Mouse (Mus musculus): ENCODE data around the gene Meaf6. TPM values are rescaled to one million over a fixed set of nuclear protein-coding genes. Genes with fewer than 3 reads are reported as not detected.

The Meaf6 gene
- total RNA-seq, 2 experiments from 2014 or later = 8.3 to 13.0 TPM

DNA sequence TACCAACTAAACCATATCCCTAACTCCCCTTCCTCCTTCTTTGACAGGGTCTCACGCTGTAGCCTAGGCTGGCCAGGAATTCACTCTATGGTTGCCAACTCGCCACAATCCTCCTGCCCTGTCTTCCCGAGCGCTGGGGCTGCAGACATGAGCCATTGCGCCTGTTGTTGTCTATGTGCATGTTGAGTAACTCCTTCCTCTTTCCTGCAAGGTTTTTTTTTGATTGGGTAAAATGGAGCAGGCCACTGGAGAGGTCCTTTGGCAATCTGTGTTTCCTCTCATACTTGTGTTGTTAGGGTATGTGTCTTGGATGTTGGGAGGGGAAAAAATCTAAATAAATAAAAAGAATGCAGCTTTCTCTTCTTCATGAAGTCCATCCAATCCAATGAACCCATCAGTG, 59.3 kb downstream of the Meaf6 start:
- no peak for DNase-seq

DNA sequence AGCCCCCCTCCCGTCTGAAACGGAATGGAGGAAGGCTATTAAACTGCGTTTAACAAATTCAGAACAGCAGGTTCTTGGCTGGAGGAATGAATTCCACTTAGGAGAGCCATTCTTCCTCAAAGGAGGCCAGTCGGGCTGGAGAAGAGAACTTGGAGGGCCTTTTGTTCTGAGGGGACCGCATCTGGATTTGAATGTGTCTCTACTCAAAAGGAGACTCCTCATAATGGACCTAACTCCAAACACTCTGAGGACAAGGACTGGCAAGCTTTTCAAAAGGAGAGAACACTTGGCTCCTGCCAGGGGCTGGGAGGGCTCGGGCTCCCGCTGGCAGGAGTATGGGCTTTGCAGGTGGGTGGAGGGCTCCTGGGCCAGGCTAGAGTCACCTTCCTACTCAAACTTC, 59.7 kb downstream of the Meaf6 start:
- no peak for DNase-seq

DNA sequence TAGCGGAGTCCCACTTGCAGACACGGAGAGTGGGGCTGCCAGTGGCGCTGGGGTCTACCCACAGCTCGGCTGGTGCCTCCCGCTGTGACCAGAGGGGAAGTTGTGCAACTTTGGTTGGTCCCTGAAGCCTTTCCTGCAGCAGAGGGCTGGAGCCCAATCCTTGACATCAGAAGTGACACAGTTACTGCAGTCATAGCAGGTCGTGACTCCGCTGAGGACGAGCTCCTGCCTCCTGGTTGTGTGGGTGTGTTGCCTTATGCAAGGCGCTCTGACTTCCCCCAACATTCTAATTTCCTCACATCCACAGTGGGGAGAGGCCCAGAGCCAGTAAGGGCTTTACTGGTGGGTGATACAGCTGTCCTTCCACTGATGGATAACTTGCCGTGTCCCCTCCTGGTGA, 60.3 kb downstream of the Meaf6 start:
- DNase-seq = no peak

DNA sequence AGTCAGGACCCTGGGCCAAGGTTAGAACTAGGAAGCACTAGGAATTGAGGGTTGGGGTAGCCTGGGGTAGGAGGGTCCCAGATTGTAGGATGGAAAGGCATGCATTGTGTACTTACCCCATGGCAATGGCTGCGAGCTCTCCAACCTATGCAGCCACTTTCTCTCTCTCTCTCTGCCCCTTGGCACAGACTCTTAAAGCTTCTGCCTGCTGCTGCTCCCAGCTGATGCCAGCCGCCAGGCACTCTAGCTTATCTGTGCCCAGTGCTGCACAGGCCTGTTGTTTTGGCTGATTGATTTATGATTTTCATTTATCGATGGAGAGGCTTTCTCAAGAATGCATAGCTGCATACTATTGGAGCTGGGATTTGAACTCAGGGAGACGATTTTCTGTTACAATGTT, 63.0 kb downstream of the Meaf6 start:
- no peak for DNase-seq

DNA sequence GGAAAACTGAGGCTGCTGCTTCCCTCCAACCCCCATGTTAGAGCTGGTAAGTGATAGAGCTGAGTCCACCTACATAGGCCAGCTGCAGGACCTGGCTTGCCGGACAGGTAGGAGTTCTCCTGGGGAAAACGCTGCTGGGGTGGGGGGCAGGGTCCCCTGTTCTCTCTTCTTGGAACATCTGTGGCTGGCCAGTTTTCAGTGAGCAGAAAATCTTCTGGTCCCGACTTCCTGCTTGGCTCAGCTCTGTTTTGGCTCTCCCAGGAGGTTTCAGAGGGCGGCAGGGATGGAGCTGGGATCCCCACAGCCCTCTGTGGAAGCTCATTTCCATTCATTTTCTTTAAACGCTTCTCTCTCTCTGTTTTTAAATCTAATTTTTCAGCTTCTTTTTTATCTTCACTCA, 64.5 kb downstream of the Meaf6 start:
- no peak for DNase-seq

DNA sequence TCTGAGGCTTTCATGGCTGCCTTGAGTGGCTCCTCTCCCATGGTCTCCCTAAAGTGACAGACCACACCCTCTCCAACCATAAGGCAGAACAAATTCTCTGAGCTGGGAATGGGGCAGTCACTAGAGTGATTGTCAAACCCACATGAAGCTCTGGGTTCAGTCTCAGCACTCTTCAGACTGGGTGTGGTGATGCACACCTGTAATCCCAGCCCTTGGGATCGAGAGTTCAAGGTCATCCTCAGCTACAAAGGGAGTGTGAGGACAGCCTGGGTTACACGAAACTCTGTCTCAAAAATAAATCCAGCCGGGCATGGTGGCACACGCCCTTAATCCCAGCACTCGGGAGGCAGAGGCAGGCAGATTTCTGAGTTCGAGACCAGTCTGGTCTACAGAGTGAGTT, 67.5 kb downstream of the Meaf6 start:
- DNase-seq = no peak

DNA sequence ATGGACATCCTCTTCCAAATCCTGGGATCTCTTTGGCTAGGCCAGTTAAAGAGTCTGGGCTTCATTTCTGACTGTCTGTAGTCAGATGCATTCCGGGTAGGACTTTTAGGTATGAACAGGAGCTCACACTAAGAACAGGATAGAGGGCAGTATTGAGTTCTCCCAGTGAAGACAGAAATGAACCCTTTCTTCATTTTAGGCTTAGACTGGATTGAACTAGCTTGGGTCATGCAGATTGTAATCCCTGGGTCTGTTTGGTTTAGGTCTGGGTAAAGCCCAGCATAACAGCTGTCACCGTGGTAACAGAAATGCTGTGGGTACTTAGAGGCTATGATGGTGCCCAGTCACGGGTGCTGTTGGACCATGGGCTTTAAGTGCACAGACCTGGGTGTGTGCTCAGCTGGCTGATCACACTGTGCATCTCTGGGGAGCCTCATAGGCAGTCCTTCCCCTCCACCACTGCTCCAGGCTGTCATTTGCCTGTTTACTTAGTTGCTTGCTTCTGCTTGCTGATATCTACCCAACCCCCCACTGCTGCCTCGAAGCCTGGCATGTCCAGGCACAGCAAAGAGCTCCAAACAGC, 68.8 kb downstream of the Meaf6 start:
- DNase-seq = no peak

DNA sequence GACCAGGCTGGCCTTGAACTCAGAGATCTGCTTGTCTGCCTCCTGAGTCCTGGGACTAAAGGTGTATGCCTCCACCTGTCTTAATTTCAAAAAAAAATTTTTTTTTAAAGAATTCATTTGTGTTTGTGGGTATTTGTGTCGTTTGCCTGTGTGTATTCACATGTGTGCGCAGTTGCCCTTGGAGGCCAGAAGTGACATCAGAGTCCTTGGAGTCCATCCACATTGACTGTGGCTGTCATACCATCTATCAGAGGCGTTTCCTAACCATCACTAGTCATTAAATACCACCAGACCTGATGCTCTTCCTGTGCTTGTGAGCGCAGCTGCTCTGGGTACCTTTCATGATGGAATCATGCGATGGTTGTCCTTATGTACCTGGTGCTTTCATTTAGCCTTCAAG, 70.7 kb downstream of the Meaf6 start:
- DNase-seq = no peak

DNA sequence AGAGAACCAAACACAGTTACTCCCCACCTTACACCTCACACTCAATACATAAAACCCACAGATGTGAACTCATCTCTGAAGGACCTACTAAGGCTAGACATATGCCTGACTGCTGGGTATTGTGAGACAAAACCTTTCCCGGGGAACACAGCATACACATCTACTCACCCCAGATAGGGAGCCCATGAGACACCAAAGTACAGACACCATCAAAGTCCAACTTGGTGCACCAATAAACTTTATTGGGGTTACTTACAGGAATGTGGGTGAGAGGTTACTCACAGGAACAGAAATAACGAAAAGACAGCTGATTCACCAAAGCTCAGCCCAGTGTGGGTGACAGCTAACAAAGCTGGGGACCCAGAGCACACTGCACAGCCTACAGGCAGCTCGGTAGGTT, 72.4 kb downstream of the Meaf6 start:
- no peak for DNase-seq

DNA sequence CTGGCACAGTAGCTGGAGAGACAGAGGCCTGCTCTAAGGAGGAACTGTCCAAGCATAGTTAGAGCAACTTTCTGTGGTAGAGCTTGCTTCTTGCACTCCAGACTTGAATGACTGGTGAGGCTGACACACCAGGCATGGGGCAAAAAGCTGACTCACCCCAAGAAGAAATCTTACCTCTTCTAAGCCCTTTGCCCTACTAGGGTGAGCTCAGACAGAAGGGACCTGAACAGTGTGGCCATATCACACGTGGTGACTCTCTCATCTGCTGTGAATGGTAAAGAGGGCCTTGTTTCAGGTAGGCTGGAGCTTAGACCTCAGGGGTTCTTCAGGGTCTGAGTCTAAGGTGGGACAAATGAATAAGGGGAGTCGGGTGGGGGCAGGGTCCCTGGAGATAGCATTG, 73.1 kb downstream of the Meaf6 start:
- DNase-seq = no peak

DNA sequence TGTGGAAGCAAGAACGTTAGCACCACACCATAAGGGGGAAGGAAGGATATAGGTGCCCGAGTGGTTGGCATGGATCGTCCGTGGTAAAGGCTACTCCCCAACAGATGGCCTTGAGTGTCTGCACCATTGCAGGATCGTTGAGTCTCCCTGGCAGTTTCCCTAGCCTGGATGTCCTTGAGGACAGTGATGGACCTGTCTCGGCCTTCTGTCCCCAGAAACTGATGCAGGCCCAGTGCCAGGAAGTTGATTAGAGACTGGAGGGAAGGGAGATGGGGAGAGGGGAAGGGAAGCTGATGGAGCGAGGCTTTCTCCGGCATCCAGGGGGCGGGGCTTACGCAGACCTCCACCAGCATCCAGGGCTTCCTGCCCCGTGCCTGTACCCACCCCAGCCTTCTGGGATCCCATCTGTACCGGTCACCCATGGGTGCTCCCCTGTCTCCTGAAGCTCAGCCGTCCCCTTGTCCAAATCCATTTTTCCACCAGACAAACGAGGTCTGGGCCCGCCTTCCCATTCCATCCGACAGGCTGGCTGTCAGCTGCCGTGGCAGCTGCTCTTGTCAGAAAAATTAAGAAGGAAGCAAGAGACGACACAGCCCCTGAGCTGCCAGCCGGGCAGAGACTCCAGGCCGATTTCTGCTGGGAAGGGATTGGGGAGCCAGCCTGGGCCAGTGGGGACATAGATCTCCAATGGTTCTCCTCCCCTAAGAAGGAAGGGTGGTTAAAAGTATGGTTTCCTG, 73.8 kb downstream of the Meaf6 start:
- DNase-seq = no peak

DNA sequence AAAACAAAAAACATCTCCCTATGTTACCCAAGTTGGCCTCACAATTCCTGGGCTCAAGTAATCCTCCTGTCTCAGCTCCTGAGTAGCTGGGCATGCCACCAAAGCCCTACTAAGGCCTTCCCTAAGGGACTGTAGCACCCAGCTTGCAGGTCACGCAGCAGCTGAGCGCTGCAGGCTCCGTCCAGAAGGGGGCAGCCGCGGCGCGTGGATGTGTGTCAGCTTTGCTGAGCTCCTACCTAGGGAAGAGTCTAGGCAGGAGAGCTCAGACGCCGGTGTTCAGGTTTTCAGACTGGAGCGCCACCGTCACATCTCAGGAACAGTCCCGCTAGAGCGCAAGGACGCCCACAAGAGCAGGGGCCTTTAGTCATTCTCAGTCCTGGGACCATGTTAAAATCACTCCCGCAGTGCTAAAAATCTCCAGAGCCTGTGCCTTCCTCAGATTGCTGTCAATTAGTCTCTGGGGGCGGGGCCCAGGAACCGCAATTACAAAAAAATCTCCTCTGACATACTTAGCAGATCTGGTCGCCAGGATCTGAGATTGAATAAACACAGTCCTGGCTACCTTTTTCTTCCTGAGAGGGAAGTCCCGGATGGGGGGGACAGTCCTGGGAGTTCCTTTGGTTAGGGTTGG, 75.5 kb downstream of the Meaf6 start:
- DNase-seq = peak; percentile 91

DNA sequence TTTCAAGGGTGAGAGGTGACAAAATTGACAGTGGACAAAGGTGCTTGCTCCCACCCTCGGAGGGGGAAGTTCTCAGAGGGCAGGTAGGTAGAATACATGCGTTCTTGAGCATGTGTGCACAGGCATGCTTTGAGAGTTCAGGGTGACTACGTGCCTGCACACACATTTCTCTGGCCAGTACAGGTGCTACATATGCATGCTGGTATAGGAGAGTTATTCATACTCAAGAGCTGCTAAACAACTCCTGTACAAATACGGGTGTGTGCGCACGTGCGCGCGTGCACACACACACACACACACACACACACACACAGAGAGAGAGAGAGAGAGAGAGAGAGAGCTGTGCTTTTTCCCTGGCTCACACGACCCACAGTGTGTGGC, 76.0 kb downstream of the Meaf6 start:
- DNase-seq = no peak

DNA sequence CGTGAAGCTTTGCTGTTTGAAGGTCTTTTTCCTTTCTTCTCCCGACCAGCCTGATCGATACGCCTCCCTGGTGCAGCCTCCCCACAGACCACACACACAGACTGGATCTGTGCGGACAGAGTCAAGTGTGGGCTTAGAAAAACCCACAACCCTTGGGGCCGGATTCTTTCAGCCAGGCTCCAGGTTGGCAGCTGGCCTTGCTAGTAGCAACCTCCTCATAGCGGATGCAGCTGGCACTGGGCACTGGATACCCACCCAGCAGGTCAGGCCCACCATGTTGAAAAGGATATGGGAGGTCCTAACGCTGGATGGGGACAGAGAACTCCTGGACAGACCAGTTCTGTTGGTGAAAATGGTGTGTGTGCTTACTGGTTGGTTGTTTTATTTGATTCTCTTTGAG, 76.5 kb downstream of the Meaf6 start:
- DNase-seq = no peak

DNA sequence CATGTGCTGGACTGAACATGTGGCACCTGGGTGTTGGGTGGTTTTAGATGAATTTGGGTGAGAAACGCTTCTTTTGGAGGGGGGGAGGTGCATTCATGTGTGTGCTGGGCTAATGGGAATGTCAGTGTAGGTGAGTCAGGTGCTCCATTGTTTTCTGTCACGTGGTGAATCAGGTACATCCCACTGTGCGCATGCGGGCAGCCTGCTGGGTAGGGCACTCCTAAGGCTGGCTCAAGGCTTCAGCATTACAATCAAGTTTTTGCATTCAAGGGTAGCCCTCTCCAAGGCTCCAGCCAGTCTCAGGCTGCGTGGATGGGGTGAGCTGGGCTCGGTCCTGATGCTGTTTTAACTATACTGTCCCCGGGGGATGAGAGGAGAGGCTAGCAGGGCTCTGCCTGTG, 77.8 kb downstream of the Meaf6 start:
- no peak for DNase-seq

Other genes with a start within 250 kb of the Meaf6 start
- 10 to 100 TPM; 10.3 to 11.9 TPM for gene Yrdc, start 234.5 kb upstream of the Meaf6 start, total RNA-seq (2021)
- gene 1110065P20Rik, start 233.9 kb upstream of the Meaf6 start, total RNA-seq (2021) = 10 to 100 TPM; 28.7 to 29.3 TPM
- under 1 TPM; 0.16 to 0.36 TPM for gene Maneal, start 223.0 kb upstream of the Meaf6 start, total RNA-seq (2021)
- gene Epha10, start 204.2 kb upstream of the Meaf6 start, total RNA-seq (2021) = under 1 TPM; 0.05 TPM
- gene 9930104L06Rik, start 148.1 kb upstream of the Meaf6 start, total RNA-seq (2021) = 1 to 10 TPM; 7.9 to 9.2 TPM
- gene Cdca8, start 145.8 kb upstream of the Meaf6 start, total RNA-seq (2021) = 1 to 10 TPM; 7.1 to 9.0 TPM
- under 1 TPM; 0.47 to 0.65 TPM for gene Rspo1, start 98.7 kb upstream of the Meaf6 start, total RNA-seq (2021)
- 10 to 100 TPM; 38.2 to 42.6 TPM for gene Gnl2, start 68.5 kb upstream of the Meaf6 start, total RNA-seq (2021)
- not detected for gene Dnali1, start 19.4 kb upstream of the Meaf6 start, total RNA-seq (2021)
- gene Snip1, start 18.5 kb upstream of the Meaf6 start, total RNA-seq (2021) = 1 to 10 TPM; 7.3 to 8.7 TPM
- gene Zc3h12a, start 42.7 kb downstream of the Meaf6 start, total RNA-seq (2021) = 1 to 10 TPM; 2.0 to 2.2 TPM